Mouse (Mus musculus): Measurements from ENCODE around the gene Hipk2.

Gene Hipk2

DNA sequence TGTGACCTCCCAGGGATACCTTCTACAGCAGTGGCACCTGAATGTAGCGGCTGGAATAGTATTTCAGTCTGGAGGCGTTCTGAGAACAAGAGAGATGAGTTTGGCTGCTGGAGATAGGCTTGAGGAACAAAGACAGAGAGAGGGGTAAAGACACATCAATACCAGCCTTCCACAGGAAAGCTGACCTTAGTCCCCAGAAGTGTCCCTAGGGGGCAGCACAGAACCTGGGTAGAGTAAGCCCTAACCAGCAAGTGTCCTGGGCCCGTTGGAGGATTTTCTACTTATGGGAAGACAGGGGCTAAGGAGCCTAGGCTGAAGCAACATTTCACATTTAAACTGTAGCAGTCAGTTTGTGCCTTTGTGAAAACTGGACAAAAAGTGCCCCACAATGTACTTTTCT lies 226.4 kb downstream of the Hipk2 start:
- DNase-seq (ENCODE audit: low read depth, low spot score), result no peak

All from forelimb bud, embryonic 11.5 days (tissue).